Mouse (Mus musculus) myocyte (in vitro differentiated cells): ENCODE results near the gene Rbm20.

Source experiments
- CEBPB ChIP-seq: IDR thresholded peaks from 2 replicates; pipeline ENCODE4 v1.6.1; 2011; ENCODE audit warnings: mild to moderate bottlenecking, moderate library complexity; ENCODE audit not compliant: poor library complexity, insufficient read depth, severe bottlenecking
- E2F4 ChIP-seq: IDR thresholded peaks from one replicate; pipeline ENCODE4 v1.6.1; 2011; ENCODE audit warnings: mild to moderate bottlenecking, control low read depth, moderate library complexity; ENCODE audit not compliant: insufficient read depth
- MAX ChIP-seq: IDR thresholded peaks from one replicate; pipeline ENCODE4 v1.6.1; 2011; ENCODE audit warnings: low read depth, mild to moderate bottlenecking, control low read depth
- MYOD1 ChIP-seq, 3 experiments: IDR thresholded peaks; one replicate each; pipeline ENCODE4 v1.6.1; 2011; ENCODE audit warnings: control low read depth in 2 of 3, low read depth in 2 of 3, mild to moderate bottlenecking in 2 of 3, moderate library complexity in 1 of 3; ENCODE audit not compliant: insufficient read length in 2 of 3, control insufficient read depth in 1 of 3
- POLR2A ChIP-seq: IDR thresholded peaks from one replicate; pipeline ENCODE4 v1.6.1; 2011; ENCODE audit warnings: low read depth, mild to moderate bottlenecking, control low read depth, moderate library complexity; ENCODE audit not compliant: insufficient read length
- SRF ChIP-seq: IDR thresholded peaks from one replicate; pipeline ENCODE4 v1.6.1; 2011; ENCODE audit warnings: low read depth; ENCODE audit not compliant: control insufficient read depth, insufficient read length
- USF1 ChIP-seq: IDR thresholded peaks from one replicate; pipeline ENCODE4 v1.6.1; 2011; ENCODE audit warnings: low read depth, mild to moderate bottlenecking, control low read depth, moderate library complexity

GRCm38 (mm10) chr19:53710861-53711260 is 33.8 kb downstream of the Rbm20 start:
- TF ChIP-seq MAX: no peak
- TF ChIP-seq POLR2A: peak; percentile 48
- no peak for TF ChIP-seq CEBPB
- TF ChIP-seq MYOD1 (IDR thresholded peaks at IDR 0.05; ENCODE audit: control insufficient read depth in 1 of 3, insufficient read length in 2 of 3, low read depth in 2 of 3): peak; percentile 84 to 96 (median 93)
- TF ChIP-seq USF1: no peak
- TF ChIP-seq SRF: no peak
- TF ChIP-seq E2F4: no peak
